Mouse (Mus musculus): ENCODE results near the gene Tceanc. TPM values are rescaled to one million over a fixed set of nuclear protein-coding genes. Genes with fewer than 3 reads are reported as not detected.
"Not testable (repeated sequence)": the region's sequence is repeated elsewhere in the genome, so short reads cannot be mapped to it uniquely, and the experiment has no call there.

Gene Tceanc
- 2.1 and 7.7 TPM in 2 replicates for total RNA-seq (2015; ENCODE audit: low replicate concordance)
- 2.1 and 5.8 TPM in 2 replicates for total RNA-seq (2017; ENCODE audit: low replicate concordance)

DNA sequence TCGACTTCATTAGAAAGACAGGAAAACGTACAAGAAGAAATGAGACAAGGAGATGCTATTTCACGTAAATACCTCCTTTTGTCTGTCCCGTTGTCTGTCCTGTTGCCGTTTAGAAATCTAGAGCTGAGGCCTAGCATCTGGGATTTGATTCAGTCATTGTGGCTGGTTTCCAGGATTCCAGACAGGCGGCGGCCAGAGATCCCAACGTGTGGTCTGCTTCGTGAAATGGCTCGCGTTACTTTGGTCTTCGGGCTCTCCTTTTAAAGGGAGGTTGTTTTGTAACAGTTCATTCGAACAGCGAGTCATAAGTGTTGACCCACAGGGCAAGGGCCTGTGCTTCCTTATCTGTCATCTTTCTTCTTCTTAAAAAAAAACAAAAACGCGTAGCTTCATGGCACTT, at the start of gene Tceanc:
Gene Tceanc, minus strand, starts transcription at position 223 of the 400 bp plus-strand sequence.
- ATAC-seq (replicated peaks; ENCODE audit: low FRiP score, poor library complexity, severe bottlenecking), result no peak

DNA sequence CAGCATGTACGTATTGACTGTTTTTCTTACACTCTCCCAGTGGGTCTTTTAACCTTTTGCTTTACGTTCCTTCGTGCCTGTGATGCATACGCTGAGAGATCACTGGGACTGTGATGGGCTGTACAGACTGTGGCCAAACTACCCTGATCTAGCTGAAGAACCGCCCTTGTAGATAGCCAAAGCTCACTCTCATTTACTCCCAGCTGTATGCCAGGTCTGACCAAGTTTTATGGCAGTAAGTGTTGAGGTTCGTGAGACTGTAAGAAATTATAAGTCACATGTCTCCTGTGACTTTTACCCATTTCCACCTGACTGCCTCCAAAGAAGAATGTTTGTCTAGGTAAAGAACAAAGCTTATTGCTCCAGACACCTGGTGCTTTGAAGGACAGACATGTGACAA, 47.6 kb upstream of the Tceanc start:
- ATAC-seq (replicated peaks; ENCODE audit: low FRiP score, poor library complexity, severe bottlenecking), result no peak

DNA sequence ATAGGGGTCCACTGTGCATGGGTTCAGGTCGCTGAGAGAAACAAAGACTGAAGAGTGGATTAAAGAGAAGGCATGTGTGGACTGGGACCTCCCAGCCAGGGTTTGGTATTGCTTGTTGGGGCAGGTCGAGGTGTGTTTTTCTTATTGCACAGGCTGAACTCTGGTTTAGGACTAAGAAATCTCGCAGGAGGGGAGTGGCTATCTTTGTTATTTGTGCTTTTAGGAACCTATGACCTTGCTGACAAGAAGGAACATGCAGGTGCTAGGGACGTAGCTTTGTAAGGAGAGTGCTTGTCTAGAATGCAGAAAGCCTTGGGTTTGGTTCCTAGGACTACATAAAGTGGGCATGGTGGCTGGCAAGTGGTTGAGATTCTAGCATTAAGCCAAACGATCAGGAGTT, 47.0 kb upstream of the Tceanc start:
- ATAC-seq (replicated peaks; ENCODE audit: low FRiP score, poor library complexity, severe bottlenecking), result no peak

DNA sequence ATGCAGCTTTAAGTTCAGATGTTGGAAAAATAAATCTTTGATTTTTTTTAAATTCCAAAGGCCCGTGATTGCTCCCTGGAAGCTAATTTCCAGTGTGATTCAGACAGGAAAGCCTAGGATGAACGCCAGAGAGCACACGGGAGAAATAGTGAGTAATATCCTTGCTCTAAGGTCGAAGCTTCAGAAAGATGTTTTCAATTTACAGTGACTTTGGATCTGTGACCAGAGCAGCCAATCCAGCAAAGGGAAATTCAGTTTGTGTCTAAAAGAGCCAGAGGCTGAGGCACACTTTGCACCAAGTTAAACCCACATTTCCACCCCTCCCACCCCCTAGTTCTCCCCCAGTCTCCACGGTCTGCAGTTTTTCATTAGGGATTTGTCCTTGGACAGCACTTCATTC, 46.5 kb upstream of the Tceanc start:
- no peak for ATAC-seq (replicated peaks; ENCODE audit: low FRiP score, poor library complexity, severe bottlenecking)

DNA sequence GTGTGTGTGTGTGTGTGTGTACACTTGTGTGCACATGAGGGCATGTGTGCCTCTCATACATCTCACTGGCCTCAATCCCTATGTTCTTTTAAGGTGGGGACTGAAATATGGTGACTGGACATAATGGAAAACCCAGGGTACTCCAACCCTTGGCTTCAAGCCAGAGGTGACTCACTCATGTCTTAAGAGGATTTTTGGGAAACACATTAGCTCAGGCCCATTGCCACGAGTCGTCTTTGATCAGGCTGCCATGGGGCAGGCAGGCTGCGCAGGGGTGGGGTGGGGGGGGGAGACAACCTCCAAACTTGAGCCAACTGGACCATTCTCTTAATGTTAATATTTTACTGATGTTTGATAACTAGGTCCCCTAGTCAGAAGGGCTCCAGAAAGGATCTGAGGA, 41.0 kb upstream of the Tceanc start:
- no peak for ATAC-seq (replicated peaks; ENCODE audit: low FRiP score, poor library complexity, severe bottlenecking)

DNA sequence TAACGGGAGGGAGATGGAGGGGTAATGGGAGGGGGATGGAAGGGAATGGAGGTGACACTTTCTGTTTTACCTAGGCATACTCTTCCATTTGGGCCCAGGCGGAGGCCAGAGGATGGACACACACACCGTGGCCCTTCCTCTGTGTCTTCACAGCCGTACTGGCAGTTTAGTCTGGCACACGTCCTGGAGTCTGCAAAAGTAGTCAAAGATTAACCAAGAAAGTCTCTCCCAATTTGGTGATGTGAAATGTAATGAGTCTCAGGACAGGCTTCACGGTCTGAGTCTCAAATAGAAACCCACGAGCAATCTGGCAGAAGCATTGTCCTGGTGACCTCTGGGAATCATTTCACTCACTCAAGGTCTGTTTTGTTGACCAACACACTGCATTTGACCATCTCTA, 34.0 kb upstream of the Tceanc start:
- no peak for ATAC-seq (replicated peaks; ENCODE audit: low FRiP score, poor library complexity, severe bottlenecking)

DNA sequence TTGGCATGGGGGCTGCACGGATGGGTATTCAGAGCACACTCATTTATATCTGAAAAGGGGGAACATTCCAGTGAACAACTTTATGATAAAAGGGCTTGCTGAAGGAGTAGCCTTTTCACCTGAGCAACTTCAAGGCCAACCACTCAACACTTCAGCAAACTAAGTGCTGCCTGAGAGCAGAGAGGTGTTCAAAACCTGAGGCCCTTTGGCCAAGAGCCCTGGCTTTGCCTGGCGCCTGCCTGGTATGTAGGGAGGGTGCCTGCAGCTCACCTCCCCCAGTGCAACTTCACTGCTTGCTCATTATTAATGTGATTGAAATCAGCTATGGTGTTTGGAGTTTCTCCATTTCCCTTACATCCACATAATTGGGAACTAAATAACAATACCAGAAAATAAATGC, 28.1 kb upstream of the Tceanc start:
- no peak for ATAC-seq (replicated peaks; ENCODE audit: low FRiP score, poor library complexity, severe bottlenecking)

DNA sequence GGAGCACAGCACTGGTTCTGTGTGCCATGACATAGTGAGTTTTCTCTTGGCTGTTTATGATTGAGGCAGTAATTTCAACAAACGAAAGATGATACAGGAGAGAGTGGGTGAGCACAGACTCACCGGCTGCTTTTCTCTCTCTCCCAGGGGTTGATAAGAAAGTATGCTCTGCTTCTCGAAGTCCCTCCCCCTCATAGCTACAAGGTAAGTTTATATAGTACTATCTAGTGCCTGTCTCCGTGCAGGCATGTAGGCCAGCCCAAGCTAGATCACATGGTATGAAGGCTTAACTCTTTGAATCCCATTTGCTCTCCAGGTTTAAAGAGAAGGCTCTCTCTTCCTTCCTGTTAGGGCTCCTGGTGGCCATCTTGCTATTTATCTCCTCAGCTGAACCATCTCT, 16.8 kb upstream of the Tceanc start:
- no peak for ATAC-seq (replicated peaks; ENCODE audit: low FRiP score, poor library complexity, severe bottlenecking)

DNA sequence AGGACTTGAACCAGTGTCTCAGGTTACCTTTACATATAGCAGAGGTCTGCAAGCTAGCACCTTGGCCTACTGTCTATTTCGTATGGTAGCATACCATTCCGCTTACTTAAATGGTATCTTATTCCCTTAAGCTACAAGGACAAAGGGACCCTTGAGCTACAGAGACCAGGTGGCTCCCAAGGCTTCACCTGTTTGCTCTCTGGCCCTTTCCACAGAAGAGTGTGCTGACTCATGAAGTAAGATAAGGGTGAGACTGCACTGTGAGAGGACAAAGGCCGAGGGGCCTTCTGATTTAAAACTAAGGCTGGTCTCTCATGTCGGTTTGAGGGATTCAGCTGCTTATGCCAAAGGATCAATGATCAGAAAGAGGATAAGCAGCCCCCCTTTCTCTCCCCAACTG, 15.1 kb upstream of the Tceanc start:
- ATAC-seq (replicated peaks; ENCODE audit: low FRiP score, poor library complexity, severe bottlenecking), result no peak

DNA sequence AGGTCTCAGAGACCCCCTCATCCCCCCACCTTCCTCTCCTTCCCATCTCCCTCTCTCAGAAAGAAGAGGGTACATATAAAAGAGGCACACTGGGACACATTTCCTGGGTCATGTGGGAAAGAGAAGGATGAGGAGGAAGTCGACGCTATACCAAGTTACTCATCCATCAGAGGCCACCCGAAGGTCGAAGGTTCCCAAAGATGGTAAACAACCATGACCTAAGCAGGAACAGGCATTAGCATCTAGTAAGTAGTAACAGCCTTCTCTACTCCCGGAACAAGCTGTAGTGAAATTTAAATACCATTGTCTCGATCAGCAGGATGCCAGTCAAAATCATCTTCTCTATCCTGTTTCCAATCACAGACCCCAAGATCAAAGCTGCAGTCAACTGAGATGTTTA, 13.3 kb upstream of the Tceanc start:
- ATAC-seq (replicated peaks; ENCODE audit: low FRiP score, poor library complexity, severe bottlenecking), result no peak

DNA sequence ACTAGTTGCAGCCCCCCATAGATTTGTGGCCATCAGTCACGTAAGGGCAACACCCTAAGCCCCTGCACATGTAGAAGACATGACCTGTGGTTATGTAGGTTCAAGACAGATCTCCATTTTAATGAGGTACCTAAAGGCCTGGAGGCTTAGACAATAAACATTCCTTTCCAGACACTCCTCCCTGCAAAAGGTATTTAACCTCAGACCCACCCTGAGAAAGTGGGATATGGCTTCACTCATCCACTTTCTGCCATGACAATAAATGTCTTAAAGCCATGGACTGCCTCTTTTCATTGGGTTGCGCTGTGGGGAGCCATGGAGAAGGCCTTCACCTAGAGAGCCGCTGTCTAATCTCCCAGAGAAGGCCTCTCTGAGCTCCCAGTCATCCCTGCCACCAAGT, 9.8 kb upstream of the Tceanc start:
- ATAC-seq (replicated peaks; ENCODE audit: low FRiP score, poor library complexity, severe bottlenecking), result no peak

DNA sequence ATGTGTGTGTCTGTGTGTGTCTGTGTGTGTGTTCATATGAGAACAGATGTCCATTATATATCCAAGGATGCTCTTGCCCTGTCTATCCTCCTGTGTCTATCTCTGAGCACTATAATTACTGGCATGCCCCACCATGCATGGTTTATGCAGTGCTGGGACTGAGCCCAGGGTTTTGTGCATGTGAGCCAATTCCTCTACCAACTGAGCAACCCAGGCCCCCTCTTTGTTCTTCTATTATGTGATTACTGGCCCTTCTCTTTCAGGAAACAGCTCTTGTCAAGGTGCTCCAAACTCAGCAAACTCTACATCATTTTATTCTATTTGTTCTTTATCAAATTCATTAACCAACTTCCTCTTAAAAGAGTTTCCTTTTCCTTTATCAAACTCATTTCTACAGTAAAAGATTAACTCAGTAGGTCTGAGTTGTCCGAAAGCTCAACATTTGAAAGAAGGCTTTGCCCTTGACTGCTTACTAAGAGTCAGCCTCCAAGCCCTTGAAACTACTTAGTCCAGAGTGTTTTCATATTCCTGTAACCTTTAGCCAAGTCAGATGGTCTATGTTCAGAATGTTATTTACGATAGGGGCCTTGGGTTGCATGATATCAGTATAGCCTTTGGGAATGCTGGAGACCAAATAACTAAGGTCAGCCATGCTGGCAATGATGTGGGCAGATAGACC, 7.4 kb upstream of the Tceanc start:
- no peak for ATAC-seq (replicated peaks; ENCODE audit: low FRiP score, poor library complexity, severe bottlenecking)

DNA sequence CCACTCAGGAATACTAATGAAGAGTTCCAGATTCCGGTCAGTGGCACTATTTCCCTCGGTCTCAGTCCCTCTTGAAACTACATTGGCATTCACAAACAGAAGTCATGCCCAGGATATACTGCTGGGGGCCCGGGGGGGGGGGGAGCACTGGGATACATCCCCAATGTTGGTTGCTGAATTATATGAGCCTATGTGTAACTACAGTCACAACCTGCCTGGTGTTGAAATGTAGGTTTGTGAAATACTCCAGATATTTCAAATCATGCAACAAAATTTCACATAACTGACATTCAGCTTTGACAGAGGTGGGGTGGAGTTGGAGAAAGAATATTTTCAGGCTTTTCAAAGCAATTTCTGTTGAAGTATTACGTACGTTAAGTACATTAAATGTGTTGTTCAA, 2.4 kb upstream of the Tceanc start:
- no peak for ATAC-seq (replicated peaks; ENCODE audit: low FRiP score, poor library complexity, severe bottlenecking)

DNA sequence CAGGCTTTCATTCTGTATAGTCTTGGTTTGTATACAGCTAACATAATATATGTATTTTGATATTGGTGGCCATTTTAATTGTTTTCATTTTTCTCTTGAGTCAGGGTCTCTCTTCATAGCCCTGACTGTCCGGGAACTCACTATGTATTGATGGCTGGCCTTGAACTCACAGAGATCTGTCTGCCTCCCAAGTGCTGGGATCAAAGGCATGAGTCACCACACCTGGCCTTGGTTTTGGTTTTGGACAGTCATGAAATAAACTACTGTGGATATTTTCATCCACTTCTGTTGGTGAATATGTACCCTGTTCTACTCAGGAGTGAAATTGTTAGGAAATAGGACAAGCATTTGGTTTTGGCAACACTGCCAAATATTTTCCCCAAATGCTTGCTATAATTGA, 1.7 kb downstream of the Tceanc start:
- ATAC-seq (replicated peaks; ENCODE audit: low FRiP score, poor library complexity, severe bottlenecking), result no peak

DNA sequence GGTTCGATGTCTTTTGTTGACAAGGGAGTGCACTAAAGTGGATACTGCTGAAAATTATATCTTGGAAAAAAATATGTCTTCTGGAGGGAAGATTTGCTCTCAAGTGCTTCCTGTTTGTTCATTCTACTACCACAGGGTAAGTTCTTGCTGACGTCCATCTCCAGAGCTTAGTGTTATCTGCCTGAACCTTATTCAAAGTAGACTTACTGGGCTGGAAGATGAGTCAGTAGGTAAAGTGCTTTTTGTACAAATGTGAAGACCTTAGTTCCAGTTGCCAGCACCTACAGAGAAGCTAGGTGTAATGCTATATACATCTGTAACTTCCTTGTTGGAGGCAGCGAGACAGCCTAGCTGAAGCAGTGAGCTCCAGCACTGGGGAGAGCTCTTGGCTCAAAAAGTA, 2.4 kb downstream of the Tceanc start:
- no peak for ATAC-seq (replicated peaks; ENCODE audit: low FRiP score, poor library complexity, severe bottlenecking)

DNA sequence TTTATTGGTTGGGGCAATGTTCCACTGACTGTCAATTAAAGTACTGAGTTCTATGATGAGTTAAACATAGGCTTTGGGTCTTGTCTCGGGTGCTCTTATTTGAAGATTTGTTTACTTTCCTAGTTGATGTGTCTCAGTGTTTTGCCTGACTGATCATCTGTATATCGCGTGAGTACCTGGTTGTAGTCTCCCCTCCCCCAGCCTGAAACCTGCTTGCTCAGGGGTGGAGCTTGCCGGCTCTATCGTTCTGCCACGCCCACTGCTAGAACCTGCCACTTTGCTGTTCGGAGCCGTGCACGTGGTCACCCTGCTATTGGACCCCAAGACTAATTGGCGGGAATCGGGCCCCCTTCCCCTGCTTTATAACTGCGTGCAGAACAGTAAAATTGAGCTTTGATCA, 4.3 kb downstream of the Tceanc start:
- not testable (repeated sequence) for ATAC-seq (replicated peaks; ENCODE audit: low FRiP score, poor library complexity, severe bottlenecking)

DNA sequence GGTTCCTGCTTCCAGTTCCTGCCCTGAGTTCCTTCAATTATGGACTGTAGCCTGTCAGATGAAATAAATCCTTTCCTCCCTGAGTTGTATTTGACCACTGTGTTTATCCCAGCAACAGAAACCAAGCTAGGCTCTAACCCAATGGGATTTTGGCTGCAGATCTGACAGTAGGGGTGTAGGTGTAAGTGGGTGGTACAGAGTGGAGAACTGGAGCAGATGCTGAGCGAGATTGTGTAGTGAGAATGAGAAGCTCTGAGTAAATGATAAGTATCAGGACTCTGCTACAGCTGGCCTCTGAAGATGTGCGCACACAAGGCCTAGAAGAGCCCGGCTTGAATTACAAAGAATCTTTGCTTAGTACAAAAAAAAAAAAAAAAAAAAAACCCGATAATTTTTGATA, 6.3 kb downstream of the Tceanc start:
- no peak for ATAC-seq (replicated peaks; ENCODE audit: low FRiP score, poor library complexity, severe bottlenecking)

DNA sequence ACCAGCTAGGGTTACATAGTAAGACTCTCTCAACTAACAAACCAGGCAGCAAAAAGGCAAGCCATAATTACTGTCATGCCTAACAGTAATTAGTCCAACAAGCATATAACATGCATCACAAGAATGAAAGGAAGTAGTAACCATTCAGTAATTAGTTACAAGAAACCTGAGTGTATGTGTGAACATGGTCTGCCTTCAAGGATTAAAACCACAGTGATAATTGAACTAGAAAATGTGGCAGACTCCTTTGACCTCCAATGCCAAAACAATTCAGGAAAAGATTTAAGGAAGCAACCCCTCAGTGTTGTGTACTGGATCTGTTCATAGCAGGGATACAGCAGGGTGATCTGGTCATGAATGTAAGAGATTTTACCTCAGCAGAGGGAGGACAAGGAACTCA, 7.3 kb downstream of the Tceanc start:
- no peak for ATAC-seq (replicated peaks; ENCODE audit: low FRiP score, poor library complexity, severe bottlenecking)

DNA sequence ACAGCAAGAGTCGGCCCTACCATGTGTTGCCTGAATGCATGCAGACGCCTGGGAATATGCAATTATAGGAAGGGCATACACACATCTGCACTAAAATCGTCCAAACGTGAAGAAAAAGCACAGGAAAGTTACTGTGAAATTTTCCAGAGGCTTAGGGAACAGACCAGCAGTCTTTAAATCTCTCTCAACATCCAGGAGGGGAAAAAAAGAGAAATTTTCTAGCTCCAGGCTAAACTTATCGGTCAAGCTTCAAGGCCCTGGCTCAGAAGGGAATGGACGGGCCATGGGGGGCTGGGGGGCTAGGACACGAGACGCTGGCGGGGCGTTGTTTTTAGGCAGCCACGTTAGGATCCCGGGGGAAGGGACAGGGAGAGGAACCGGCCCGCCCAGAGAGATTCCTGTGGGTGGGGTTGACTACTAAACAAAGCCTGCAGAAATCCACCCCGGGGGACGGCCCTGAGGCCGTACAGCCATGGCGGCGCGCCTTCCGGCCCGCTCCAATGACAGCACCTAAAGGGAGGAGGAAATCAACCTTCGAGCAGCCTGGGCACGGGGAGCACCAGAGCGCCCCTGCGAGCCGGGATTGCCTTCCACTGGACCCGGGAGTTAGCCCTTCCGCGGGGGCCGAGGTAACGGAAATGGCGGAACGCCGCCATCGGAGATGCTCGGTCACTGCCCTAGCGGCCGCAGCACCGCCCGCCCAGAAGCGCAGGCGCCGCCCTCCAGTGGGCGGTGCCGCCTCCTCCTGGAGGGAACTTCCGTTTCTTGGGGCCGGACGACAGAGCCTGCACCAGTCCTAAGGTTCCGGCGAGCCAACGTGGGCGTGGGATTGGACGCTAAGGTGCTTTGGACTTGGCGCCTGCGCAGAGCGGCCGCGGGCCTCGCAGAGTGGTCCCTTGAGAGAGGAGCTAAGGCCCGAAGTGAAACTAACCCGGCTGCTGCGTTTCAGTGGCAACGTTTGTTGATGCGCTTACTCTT, 8.3 kb downstream of the Tceanc start:
- peak; percentile 98 for ATAC-seq (replicated peaks; ENCODE audit: low FRiP score, poor library complexity, severe bottlenecking)

DNA sequence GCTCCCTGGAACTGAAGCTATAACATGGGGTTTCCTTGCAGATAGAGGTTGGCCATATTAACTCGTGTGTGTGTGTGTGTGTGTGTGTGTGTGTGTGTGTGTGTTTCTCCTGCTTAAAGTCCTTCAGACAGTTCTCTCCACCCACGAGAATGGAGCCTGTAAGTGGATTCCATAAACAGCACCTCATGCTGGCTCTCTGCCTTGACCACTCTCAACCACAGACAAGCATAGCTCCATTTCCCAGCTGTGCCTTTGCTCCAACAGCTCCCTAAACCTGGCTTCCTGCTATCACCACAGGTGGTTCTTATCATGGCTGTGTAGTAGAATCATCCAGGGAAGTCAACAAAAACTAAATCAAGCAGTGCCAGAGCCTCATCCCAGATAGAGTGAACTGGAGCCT, 13.9 kb downstream of the Tceanc start:
- ATAC-seq (replicated peaks; ENCODE audit: low FRiP score, poor library complexity, severe bottlenecking), result no peak

DNA sequence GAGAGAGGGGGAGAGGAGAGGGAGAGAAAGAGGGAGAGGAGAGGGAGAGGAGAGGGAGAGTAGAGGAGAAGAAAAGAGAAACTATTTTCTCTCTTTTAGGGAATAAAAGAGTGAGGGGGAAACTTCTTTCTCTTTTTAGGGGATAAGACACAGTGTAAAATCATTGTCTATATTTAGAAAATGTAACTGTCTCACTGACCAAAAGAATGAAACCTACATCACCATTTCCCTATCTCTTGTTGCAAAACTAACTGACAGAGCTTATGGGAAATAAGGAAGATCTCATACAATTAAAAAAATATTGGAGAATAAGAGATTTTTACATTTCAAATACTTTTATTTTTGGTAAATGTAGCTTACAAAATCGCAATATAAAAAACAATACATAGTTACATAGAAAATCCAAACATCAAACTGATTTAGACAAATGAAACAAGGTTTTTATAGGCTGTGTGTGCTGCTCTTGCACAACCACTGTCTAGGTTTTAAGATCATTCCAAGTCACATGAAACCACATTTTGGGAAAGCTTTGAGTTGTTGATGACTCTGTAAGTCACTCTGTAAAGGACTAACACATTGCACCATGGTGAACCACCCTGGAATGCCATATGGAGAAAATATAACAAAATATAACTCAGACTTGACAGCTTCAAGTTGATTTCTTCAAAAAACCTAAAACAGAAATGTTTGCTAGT, 18.7 kb downstream of the Tceanc start:
- ATAC-seq (replicated peaks; ENCODE audit: low FRiP score, poor library complexity, severe bottlenecking), result no peak
